Mouse (Mus musculus) C2C12 (cell line): ENCODE data around the gene Adam12.

Source experiments
- CEBPB ChIP-seq: IDR thresholded peaks from one replicate; pipeline ENCODE4 v1.6.1; 2011; ENCODE audit warnings: low read depth, mild to moderate bottlenecking, control low read depth, moderate library complexity
- CTCF ChIP-seq: IDR thresholded peaks from one replicate; pipeline ENCODE4 v1.5.1; 2011; ENCODE audit not compliant: control insufficient read depth, insufficient read depth, insufficient read length
- FOSL1 ChIP-seq: IDR thresholded peaks from one replicate; pipeline ENCODE4 v1.8.0; 2011; ENCODE audit warnings: mild to moderate bottlenecking, low read length; ENCODE audit not compliant: poor library complexity, insufficient read depth, severe bottlenecking
- MAX ChIP-seq: IDR thresholded peaks from one replicate; pipeline ENCODE4 v1.6.1; 2011; ENCODE audit warnings: mild to moderate bottlenecking, control low read depth
- MYOD1 ChIP-seq: IDR thresholded peaks from one replicate; pipeline ENCODE4 v1.6.1; 2011; ENCODE audit warnings: low read depth; ENCODE audit not compliant: control insufficient read depth, insufficient read length
- MYOG ChIP-seq: IDR thresholded peaks from one replicate; pipeline ENCODE4 v1.6.1; 2011; ENCODE audit not compliant: control insufficient read depth, insufficient read length; ENCODE audit errors: extremely low read depth
- USF1 ChIP-seq: IDR thresholded peaks from one replicate; pipeline ENCODE4 v1.6.1; 2011; ENCODE audit warnings: low read depth, mild to moderate bottlenecking, control low read depth, moderate library complexity

- TF ChIP-seq CTCF, result no peak
- TF ChIP-seq USF1, result no peak
- TF ChIP-seq MAX, result no peak
- TF ChIP-seq MYOD1, result no peak
- no peak for TF ChIP-seq MYOG
- TF ChIP-seq CEBPB, result no peak
- no peak for TF ChIP-seq FOSL1
These were observed 373.4 kb downstream of the Adam12 start for GRCm38 (mm10) chr7:133858506-133858905.
